Mouse (Mus musculus): ENCODE data around the gene BC035044. TPM values are rescaled to one million over a fixed set of nuclear protein-coding genes. Genes with fewer than 3 reads are reported as not detected.

BC035044 gene
- 3.2 TPM for polyA plus RNA-seq (2014; fragmentation: Illumina TruSeq; extraction: RNeasy Lipid Tissue Mini Kit (QIAGEN cat#74804); ENCODE audit: low replicate concordance)

DNA sequence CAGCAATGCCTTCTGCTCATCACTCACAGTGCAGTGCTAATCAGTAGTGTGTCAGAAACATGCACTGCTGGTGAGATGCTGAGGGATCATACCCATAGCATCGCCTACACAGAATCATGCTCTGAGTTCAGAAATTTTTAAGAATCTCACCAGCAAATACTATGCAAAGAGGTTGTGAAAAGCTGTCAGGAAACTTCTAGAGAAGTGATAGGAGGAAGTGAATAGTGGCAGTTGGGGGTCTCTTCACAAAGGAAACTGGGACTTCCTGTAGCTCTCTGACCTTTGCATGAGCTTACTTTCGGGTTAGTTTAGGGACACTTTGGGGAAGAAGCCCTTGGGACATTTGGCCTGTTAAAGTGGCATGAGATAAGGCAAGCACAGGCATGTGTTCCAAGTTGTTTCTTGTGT lies at the start of gene BC035044:
TSS of gene BC035044 (minus strand) at position 179 of the 408 bp plus-strand sequence.

DNA sequence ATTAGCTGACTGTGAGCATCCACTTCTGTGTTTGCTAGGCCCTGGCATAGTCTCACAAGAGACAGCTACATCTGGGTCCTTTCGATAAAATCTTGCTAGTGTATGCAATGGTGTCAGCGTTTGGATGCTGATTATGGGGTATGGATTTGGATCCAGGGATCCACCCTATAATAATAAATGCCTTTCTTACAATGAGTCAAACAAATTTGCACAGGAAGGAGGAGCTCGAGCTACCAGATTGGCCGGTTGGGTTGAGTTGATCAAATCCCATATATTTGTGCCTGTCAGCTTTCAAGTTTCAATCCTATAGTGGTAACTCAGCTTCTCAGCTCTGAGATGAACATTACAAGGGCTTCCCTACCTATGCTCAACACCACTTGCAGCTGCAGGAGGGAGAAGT lies 43.2 kb upstream of the BC035044 start, which contains the start of gene Clec2g:
TSS of gene Clec2g (plus strand) at position 301 of the 400 bp plus-strand sequence.

DNA sequence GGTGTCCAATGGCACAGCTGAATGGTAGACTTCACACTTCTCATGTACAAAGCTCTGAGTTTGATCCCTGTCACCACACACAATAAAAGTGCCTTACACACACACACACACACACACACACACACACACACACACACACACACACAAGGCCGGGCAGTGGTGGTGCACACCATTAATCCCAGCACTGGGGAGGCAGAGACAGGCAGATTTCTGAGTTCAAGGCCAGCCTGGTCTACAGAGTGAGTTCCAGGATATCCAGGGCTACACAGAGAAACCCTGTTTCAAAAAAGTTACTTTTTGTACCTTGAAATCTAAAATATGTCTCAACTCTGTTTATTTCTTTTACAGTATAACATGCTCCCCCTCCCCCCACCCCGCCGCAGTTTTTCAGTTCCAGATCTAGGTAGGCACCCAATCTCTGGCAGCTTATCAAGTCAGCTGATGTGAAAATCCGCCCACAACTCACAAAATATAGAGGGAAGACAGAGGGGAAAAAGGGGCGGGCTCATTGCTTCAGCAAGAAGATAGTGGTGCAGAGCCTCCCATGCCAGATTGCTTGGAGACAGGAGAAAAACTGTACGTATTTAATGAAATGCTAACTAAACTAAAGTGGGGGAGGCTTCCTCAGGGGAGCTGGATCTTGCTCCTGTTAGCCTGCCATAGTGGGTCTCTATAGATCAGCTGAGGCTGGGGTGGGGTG lies 3.7 kb downstream of the BC035044 start, which contains the start of gene Clec2i:
TSS of gene Clec2i (plus strand) at position 498 of the 700 bp plus-strand sequence.

DNA sequence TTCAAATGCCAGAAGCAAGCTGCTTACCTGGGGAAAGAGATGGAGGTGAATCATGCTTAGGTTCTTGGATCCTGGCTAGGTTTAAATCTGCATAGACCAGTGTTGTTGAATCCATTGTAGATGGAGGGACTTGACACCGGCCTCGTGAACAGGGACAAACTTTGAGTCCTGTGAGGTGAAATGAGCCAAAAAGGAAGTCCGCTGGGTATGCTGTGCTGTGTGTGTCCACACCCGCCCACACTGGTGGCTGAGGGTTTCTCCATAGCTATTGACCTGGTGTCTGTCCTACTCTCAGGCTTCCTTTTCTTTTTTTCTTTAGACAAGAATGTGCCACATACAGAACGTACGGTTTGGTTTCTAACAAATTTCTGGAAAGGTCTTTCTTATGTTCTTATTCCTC lies 64.8 kb downstream of the BC035044 start, which contains the start of the genes Gm44511 and Klrb1b:
TSS of gene Gm44511 (minus strand) at position 184 of the 400 bp plus-strand sequence.
TSS of gene Klrb1b (minus strand) at position 200 of the 400 bp plus-strand sequence.

Other genes with a start within 250 kb of the BC035044 start
- gene Clec2h, start 228.7 kb downstream of the BC035044 start, polyA plus RNA-seq (2014; fragmentation: Illumina TruSeq; extraction: RNeasy Lipid Tissue Mini Kit (QIAGEN cat#74804); ENCODE audit: low replicate concordance): 1,625 TPM
- 1.4 TPM for gene Klrb1, start 168.1 kb downstream of the BC035044 start, polyA plus RNA-seq (2014; fragmentation: Illumina TruSeq; extraction: RNeasy Lipid Tissue Mini Kit (QIAGEN cat#74804); ENCODE audit: low replicate concordance)
- gene Klrb1c, start 101.9 kb downstream of the BC035044 start, polyA plus RNA-seq (2014; fragmentation: Illumina TruSeq; extraction: RNeasy Lipid Tissue Mini Kit (QIAGEN cat#74804); ENCODE audit: low replicate concordance): 1.5 TPM
- 3.6 TPM for gene Gm44511, start 64.8 kb downstream of the BC035044 start, polyA plus RNA-seq (2014; fragmentation: Illumina TruSeq; extraction: RNeasy Lipid Tissue Mini Kit (QIAGEN cat#74804); ENCODE audit: low replicate concordance)
- gene Klrb1b, start 64.8 kb downstream of the BC035044 start, polyA plus RNA-seq (2014; fragmentation: Illumina TruSeq; extraction: RNeasy Lipid Tissue Mini Kit (QIAGEN cat#74804); ENCODE audit: low replicate concordance): 4.0 TPM
- 6.5 TPM for gene Clec2i, start 3.5 kb downstream of the BC035044 start, polyA plus RNA-seq (2014; fragmentation: Illumina TruSeq; extraction: RNeasy Lipid Tissue Mini Kit (QIAGEN cat#74804); ENCODE audit: low replicate concordance)
- 0.30 TPM for gene Clec2g, start 43.3 kb upstream of the BC035044 start, polyA plus RNA-seq (2014; fragmentation: Illumina TruSeq; extraction: RNeasy Lipid Tissue Mini Kit (QIAGEN cat#74804); ENCODE audit: low replicate concordance)
- gene Klrb1f, start 154.8 kb upstream of the BC035044 start, polyA plus RNA-seq (2014; fragmentation: Illumina TruSeq; extraction: RNeasy Lipid Tissue Mini Kit (QIAGEN cat#74804); ENCODE audit: low replicate concordance): 0.89 TPM
- 1,076 TPM for gene Clec2e, start 209.8 kb upstream of the BC035044 start, polyA plus RNA-seq (2014; fragmentation: Illumina TruSeq; extraction: RNeasy Lipid Tissue Mini Kit (QIAGEN cat#74804); ENCODE audit: low replicate concordance)